Mouse (Mus musculus) spleen, postnatal 4 days (tissue): ENCODE measurements around the gene Klf1.

Experiments
- DNase-seq, 2 experiments: peaks; one replicate each; pipeline ENCODE4 v3.0.0; 2022; ENCODE audit warnings: low spot score in 2 of 2

Klf1 gene

DNA sequence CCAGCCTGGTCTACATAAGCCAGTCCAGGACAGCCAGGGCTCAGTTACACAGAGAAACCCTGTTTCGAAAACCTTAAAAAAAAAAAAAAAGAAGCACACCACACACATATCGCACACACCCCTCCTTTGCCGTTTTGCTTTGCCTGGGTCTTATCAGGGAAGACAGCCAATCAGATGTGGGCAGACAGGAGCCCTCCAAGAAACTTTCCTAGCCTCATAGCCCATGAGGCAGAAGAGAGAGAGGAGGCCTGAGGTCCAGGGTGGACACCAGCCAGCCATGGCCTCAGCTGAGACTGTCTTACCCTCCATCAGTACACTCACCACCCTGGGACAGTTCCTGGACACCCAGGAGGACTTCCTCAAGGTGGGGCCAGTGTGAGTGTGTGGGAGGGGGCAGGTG is at the start of gene Klf1:
Gene Klf1 (plus strand): TSS at position 177 of the 400 bp plus-strand sequence.
- DNase-seq = peak; percentile 74 to 82

DNA sequence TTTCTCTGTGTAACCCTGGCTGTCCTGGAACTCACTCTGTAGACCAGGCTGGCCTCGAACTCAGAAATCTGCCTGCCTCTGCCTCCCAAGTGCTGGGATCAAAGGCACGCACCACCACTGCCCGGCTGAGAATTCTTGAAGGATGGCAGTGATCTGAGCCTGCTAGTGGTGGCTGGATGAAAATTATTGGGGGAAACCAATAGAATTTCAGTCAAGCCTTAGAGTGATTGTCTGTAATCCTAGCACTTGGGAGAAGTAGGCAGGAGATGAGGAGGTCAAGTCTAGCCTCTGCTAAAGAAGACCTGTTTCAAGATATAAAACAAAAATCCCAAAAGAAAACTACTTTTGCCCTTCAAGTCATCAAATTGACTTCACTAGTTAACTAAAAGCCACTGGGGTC is 45.3 kb upstream of the Klf1 start:
- no peak for DNase-seq

DNA sequence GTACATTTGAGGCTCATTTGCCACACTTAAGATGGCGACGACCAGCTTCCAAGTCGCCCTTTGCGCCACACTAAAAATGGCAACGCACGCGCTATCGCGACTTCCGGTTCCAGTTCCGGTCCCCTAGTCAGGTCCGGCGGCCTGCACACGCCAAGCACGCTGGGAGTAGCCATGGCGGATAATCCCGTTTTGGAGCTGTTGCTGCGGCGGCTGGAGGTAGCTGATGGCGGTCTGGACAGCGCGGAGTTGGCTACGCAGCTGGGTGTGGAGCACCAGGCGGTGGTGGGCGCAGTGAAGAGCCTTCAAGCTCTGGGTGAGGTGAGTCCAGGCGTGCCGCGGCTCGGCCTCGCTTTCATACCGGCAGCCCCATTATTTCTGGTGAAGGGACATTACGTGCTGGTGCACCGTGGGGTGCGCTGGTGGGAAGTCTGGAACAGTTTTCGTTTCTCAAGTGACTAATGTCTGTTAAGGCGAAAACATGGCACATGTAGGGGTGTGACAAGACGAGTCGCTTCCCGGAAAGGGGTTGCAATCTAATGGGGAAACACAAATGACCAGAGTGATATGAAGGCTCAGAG is 44.8 kb upstream of the Klf1 start, which contains the start of gene Farsa:
Gene Farsa (plus strand): TSS at position 126 of the 578 bp plus-strand sequence.
- DNase-seq = peak; percentile 91 to 94

DNA sequence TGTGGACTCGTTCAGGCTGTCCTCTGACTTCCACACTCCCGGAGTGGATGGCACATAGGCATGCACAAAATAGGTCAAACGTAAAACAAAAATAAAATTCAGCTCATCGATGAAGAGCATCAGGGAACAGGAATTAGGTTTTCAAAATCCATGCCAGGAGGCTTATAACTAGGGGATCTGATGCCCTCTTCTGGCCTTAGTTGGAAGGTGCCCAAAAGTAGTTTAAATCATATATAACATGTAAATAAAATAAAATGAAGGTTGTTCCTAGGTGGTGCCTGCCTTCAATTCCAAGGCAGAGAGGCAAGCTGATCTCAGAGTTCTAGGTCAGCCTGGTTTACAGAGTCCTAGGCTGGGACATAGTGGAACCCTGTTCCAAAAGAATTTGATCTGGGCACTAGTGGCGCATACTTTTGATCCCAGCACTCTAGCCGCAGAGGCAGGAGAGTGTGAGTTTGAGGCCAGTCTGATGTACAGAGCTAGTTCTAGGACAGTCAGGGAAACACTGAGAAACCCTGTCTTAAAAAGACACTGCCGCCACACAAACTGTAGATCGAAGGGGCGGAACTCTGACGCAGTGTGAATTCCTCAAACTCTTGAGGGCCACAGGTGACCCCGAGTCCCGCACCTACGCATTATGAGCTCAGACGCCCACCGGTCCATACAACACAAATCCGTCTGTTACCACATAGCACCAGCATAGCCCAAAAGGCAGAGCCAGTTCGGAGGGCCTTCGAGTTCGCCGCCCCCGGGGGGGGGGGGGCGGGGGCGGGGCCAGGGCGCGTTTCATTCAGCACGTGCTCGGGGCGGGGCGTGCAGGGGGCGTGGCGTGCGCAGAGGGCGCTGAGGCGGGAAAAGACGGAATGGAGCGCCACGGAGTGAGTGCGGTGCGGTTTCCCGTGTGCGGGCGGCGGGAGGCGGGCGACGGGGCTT is 30.1 kb upstream of the Klf1 start, which contains the start of gene Syce2:
Gene Syce2 (plus strand): TSS at position 736 of the 933 bp plus-strand sequence.
- DNase-seq = peak; percentile 89 to 94

DNA sequence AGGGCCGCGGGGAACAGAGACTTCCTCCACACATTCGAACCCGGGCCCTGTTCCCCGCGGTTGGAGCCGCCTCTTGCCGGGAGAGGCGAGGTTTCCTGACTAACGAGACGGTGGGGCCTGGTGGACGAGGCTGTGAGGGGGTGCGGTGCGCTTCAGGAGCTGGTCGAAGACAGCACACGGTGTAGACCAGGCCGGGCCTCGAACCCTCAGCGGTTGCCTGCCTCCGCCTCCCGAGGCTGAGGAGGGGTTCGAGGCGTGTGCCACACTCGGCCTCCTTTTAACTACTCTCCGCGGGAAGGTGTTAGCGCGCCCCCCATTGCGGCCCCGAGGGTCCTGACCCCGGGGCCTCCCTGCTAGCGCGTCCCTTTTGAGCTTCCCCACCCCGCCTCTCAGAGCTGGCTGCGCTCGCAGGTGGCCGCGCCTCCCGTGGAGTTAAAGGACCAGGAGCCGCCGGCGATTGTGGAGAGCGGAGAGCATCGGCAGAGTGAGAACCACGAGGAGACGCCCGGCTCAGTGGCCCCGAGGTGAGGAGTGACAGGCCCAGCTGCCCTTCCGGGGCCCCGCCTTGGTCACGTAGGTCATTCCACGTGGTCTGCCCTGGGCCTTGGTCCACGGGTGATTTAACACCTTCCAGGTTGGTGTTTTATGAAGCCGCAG is 29.3 kb upstream of the Klf1 start:
- DNase-seq = peak; percentile 51 to 81

DNA sequence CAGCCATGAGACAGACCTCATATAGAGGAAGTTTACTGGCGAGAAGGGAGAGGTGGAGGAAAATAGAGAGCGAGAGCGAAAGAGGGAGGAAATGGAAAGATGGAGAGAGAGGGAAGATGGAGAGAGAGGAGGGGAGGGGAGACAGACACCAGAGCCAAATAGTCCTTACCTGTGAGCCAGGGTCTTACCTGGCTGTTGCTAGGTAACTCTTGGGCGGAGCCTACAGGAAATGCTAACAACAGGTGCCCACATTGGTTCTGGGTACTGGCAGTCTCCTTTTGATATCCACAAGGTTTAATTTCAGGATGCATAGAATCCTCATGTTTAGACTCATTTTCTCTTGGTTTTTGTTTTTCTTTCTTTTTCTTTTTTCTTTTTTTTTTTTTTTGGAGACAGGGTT is 28.7 kb upstream of the Klf1 start:
- DNase-seq = no peak

DNA sequence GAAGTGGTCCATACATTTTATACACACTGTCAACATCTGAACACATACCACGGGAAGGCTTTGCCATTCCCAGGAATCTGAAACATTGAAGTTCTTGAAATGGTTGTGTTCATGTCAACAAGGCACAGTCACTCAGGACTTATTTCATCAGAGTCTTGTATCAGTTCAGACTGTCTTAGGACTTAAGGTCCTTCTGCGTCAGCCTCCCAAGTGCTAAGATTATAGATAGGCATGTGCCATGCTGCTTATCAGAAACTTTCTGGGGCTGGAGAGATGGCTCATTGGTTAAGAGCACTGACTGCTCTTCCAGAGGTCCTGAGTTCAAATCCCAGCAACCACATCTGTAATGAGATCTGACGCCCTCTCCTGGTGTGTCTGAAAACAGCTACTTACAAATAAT is 27.4 kb upstream of the Klf1 start:
- no peak for DNase-seq

DNA sequence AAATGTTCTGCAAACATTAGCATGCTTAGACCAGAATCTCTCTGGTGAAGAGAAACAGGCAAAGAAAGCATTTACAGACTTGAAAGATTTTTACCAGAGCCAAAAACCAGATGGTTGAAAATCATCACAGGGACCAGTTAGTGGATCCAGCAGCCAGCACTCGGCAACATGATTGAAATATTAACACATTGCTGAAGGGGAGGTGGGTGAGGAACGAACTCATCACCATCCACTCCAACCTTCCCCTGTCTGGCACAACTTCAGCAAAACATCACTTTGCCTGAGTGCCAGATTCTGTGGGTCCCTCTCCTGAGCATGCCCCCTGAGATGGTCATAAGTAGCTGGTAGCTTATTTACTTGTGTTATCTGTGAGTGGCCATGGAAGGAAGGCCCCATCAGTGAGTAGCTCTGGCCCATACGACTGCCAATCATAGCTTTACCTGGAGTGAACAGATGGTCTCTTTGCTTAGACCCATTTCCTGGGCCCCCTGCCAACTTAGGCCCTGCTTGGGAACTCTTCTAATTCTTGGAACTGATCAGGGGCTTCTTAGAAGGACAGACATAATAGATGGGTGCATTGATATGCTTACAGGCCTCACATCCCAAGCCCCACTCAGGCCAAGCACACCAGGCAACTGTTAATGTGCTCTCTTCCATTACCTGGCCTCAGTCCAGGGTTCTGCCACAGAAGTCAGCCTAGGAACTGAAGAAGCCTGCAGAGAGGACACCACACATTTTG is 24.3 kb upstream of the Klf1 start:
- no peak for DNase-seq

DNA sequence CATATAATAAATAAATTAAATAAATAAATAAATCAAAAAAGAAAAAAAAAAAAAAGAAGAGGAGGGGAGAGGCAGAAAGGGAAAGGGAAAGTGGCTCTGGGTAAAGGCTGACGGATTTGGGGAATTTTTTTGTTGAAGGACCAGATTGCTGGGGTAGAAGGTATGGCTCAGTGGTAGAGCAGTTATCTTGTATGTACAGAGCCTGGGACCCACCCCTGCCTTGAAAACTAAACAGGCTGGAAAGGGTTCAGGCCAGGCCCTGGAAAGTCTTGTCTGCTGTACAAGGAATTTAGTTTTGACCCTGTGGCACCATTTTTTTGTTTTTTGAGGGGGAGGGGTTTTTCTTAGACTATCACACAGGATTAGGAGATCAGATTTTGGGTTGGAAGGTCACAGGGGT is 22.8 kb upstream of the Klf1 start:
- no peak for DNase-seq

DNA sequence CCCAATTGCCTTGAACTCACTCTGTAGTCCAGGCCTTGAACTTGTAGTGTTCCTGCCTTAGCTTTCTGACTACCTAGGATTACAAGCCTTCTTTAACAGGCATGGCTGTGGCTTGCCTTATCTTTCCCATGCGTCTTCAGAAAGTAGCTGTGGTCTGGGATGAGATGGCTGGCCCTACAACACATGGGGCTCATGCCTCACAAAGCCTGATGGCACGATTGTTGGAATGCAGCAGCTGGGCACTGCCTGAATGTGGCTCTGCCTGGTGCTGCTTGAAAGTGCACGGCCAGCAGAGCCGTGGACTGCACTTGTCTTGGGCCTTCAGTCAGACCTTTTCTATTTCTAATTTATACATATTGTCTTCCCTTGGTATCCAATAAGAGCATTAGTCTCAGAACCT is 17.0 kb upstream of the Klf1 start:
- no peak for DNase-seq

DNA sequence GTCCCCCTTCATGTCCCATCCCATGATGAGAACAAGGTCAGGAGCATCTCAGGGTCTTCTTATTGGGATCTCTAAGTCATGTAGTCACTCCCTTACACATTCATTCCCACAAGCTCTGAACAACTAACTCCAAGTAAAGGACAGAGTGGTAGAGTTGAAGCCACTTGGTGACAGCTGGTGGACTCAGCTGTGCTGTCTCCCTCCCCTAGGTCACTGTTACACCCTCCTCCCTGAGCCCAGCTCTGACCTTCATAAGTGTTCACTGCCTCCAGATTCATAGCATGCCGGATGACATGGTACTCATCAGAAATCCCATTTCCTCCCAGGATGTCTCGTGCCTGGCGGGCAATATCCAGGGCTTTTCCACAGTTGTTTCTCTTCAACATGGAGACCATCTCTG is 13.4 kb upstream of the Klf1 start:
- no peak for DNase-seq

DNA sequence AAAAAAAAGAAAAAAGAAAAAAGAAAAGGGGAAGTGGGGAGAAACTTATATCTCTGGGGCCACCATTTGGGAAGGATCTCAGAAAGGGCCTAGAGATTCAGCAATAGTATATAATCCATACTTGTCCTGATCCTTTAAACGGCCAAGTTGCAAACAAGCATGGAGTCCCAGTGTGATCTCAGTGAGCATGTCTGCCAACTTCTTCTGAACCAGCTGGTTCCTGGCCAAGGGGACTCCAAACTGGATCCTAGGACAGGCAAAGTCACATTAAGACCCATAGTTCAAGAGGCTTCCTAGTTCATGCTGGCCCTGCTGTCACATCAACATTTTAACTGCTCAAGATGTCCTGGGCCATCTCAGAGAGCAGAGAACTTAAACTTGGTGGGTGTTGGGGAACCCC is 12.6 kb upstream of the Klf1 start:
- DNase-seq = no peak

DNA sequence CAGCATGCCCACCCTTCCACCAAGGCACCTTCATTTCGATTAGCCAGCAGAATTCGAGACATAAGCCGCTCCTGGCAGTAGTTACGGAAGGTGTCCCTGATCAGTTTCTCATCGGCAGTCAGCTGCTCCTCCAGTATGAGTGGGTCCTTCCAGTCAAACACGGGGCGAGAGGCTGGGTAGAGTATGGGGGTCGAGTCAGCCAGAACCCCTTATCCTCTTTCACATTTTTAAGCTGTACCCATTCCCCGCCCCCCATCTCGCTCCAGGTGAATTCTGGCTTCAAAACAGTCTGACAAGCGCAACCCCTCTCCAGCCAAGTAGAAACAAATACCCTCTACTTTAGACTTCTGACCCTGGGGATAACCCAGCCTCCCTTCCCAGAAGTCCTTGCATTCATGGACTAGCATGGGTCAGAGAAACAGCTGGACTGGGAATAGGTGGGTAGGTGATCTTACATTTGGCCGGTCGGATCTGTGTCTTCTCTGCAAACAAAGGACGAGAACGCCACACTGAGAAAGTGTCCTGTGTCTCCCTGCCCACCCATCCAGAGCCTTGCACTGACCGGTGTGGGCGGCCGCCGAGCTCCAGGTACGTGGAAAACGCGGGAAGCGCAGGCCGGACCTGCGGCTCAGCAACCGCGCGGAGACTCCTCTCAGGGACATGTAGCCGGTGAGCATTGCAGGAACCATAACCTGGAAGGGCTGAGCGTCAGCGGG is 8.6 kb upstream of the Klf1 start:
- no peak for DNase-seq

DNA sequence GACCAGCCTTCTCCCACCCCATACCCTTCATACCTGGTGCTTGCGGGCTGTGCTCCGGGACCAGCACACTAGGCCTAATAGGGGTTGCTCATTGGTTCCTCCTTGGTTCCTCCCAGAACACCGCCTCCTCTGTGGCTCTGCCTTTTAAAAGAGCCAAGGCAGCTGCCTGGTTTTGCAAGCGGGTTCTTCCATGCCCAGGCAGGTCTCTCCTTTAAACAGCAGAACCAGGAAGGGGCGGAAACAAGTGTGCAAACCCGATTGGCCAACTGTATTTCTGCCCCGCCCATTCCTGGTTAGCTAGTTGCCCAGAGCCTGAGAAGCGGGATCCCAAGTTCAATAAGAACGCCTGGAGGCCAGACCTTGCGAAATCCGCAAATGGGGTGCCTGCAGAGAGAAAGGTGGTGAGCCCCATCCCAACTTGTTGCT is 8.0 kb upstream of the Klf1 start, which contains the start of gene Gcdh:
Gene Gcdh (minus strand): TSS at position 213 of the 426 bp plus-strand sequence.
- peak; percentile 90 to 91 for DNase-seq

DNA sequence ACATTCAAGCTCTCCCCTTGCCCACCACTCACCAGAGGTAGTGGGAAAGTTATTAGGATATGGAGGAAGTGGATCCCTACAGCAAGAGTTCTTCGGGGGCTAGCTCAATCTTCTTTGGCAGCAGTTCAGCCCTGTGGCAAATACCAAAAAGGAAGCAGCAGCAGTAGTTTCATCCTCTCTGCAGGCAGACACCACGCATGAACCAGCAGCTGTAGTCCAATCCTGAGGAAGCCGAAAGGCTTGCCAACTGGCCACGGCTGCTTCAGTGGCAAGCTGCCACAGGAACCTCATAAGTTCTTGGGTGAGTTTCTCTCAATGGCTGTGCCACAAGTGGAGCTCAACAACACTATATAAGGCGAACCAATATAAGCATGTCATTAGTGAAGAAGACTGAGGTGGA is 5.8 kb upstream of the Klf1 start:
- DNase-seq = no peak

DNA sequence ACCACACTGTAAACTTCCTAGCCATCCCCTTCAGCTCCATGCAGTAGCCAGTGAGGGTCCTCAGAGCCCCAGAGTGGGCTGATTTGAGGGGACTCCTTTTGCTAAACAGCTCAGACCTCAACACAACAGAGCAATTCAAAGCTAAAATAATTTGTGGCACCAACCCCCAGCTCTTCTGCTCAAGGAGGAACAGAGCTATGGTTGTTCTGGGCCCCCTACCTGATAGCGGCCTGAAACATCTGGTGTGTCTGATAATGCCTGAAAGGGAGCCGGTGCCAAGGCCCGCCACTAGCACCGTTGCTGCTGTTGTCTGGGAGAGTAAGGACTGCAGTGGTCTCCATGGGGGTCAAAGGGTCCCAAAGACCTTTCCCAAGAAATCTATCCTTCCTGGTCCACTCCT is 657 bp upstream of the Klf1 start:
- DNase-seq = peak; percentile 81 to 83

DNA sequence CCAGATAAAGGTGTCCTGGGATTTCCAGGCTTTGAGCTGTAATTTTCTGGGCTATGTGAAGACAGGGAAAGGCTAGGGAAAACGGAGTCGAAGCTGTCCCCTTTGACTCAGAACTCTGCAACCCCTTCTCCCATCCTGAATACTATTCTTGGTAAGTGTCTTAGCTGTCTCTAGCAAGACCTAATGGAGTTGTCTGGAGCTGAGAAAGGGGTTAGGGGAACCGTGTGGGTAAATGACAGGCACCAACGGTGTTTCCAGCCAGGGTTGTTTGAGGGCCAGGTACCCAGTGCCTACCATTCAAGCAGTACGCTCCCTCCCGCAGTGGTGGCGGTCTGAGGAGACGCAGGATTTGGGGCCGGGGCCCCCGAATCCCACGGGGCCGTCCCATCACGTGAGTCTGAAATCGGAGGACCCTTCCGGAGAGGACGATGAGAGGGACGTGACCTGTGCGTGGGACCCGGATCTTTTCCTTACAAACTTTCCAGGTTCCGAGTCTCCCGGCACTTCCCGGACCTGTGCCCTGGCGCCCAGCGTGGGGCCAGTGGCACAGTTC is 715 bp downstream of the Klf1 start:
- DNase-seq = peak in 1 of 2 experiments; percentile 79

DNA sequence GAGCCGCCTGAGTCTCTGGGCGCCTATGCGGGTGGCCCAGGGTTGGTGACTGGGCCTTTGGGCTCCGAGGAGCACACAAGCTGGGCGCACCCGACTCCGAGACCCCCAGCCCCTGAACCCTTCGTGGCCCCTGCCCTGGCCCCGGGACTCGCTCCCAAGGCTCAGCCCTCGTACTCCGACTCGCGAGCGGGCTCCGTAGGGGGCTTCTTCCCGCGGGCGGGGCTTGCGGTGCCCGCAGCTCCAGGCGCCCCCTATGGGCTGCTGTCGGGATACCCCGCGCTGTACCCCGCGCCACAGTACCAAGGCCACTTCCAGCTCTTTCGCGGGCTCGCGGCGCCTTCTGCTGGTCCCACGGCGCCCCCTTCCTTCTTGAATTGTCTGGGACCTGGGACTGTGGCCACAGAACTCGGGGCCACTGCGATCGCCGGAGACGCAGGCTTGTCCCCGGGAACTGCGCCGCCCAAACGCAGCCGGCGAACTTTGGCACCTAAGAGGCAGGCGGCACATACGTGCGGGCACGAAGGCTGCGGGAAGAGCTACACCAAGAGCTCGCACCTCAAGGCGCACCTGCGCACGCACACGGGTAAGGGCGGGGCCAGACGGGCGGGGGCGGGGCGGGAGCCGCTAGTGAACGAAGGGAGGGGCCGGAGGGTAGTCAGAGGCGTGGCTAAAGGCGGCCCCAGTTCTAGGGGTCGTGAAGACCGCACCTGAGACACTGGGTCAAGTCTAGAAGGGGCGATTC is 1.4 kb downstream of the Klf1 start:
- peak; percentile 95 to 99 for DNase-seq

DNA sequence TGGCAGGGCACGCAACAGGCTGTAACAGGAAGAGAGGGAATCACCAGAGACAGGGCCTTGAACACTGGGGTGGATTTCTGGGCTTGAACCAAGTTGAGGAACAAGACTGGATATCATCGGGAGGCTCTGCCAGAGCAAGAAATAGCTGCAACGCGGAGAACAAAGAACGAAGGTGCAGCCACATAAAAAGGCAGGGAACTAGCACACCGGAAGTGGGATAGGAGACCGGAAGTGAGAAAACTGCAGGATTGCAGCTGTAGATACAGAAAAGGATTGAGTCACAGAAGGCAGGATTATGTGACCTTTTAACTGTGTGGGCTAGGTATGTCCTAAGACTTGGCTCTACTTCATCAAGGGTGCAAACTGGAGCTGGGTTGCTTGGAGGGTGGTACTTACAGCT is 2.6 kb downstream of the Klf1 start:
- DNase-seq = peak in 1 of 2 experiments; percentile 12

DNA sequence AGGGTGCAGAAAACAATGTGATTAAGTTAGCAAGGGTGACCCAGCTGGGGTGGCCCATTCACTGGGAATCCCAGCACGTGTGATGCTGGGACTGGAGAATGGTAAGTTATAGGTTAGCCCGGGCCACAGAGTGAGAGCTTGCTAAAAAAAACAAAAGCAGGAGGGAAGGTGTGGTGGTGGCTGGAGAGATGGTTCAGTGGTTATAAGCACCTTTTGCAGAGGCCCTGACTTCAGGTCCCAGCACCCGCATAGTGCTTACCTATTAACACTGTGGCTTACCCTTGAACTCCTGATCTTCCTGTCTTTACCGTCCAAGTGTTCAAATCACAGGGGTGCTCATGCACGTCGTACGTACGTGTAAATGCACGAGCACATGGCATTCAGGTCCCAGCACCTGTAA is 5.3 kb downstream of the Klf1 start:
- peak in 1 of 2 experiments; percentile 18 for DNase-seq
